Mouse (Mus musculus): ENCODE results near the gene Mrpl34. TPM values are rescaled to one million over a fixed set of nuclear protein-coding genes. Genes with fewer than 3 reads are reported as not detected.

Mrpl34 gene
- total RNA-seq, 2 experiments from 2014 or later = 63.4 to 120 TPM

Other genes starting within 250 kb of the Mrpl34 start
- gene Myo9b, start 192.2 kb upstream of the Mrpl34 start, total RNA-seq (2014; fragmentation: Nextera tagmentation) = 32.9 and 33.2 TPM in 2 replicates
- gene Myo9b, start 192.2 kb upstream of the Mrpl34 start, total RNA-seq (2017) = 17.6 and 20.4 TPM in 2 replicates
- gene Haus8, start 192.0 kb upstream of the Mrpl34 start, total RNA-seq (2014; fragmentation: Nextera tagmentation) = 22.9 and 30.6 TPM in 2 replicates
- gene Haus8, start 192.0 kb upstream of the Mrpl34 start, total RNA-seq (2017) = 44.1 and 47.5 TPM in 2 replicates
- 147 and 161 TPM in 2 replicates for gene Use1, start 98.1 kb upstream of the Mrpl34 start, total RNA-seq (2014; fragmentation: Nextera tagmentation)
- gene Use1, start 98.1 kb upstream of the Mrpl34 start, total RNA-seq (2017) = 129 and 139 TPM in 2 replicates
- 6.4 and 7.4 TPM in 2 replicates for gene Ocel1, start 93.7 kb upstream of the Mrpl34 start, total RNA-seq (2014; fragmentation: Nextera tagmentation)
- gene Ocel1, start 93.7 kb upstream of the Mrpl34 start, total RNA-seq (2017) = 8.1 and 13.8 TPM in 2 replicates
- gene Nr2f6, start 83.0 kb upstream of the Mrpl34 start, total RNA-seq (2014; fragmentation: Nextera tagmentation) = 1.4 and 3.2 TPM in 2 replicates
- 1.7 TPM in 1 of 2 replicates, not detected in the other for gene Nr2f6, start 83.0 kb upstream of the Mrpl34 start, total RNA-seq (2017)
- not detected in 2 replicates for gene Ushbp1, start 69.2 kb upstream of the Mrpl34 start, total RNA-seq (2014; fragmentation: Nextera tagmentation)
- not detected in 2 replicates for gene Ushbp1, start 69.2 kb upstream of the Mrpl34 start, total RNA-seq (2017)
- gene Babam1, start 68.1 kb upstream of the Mrpl34 start, total RNA-seq (2014; fragmentation: Nextera tagmentation) = 107 and 130 TPM in 2 replicates
- gene Babam1, start 68.1 kb upstream of the Mrpl34 start, total RNA-seq (2017) = 73.7 and 90.2 TPM in 2 replicates
- 42.2 and 46.2 TPM in 2 replicates for gene Ankle1, start 58.9 kb upstream of the Mrpl34 start, total RNA-seq (2014; fragmentation: Nextera tagmentation)
- gene Ankle1, start 58.9 kb upstream of the Mrpl34 start, total RNA-seq (2017) = 13.3 and 23.5 TPM in 2 replicates
- 5.3 and 7.1 TPM in 2 replicates for gene Abhd8, start 1.3 kb upstream of the Mrpl34 start, total RNA-seq (2014; fragmentation: Nextera tagmentation)
- gene Abhd8, start 1.3 kb upstream of the Mrpl34 start, total RNA-seq (2017) = 4.7 and 6.3 TPM in 2 replicates
- 31.4 and 47.5 TPM in 2 replicates for gene Dda1, start 4.2 kb downstream of the Mrpl34 start, total RNA-seq (2014; fragmentation: Nextera tagmentation)
- 13.3 and 19.6 TPM in 2 replicates for gene Dda1, start 4.2 kb downstream of the Mrpl34 start, total RNA-seq (2017)
- 2.4 and 4.5 TPM in 2 replicates for gene Ano8, start 21.0 kb downstream of the Mrpl34 start, total RNA-seq (2014; fragmentation: Nextera tagmentation)
- gene Ano8, start 21.0 kb downstream of the Mrpl34 start, total RNA-seq (2017) = 2.3 and 3.4 TPM in 2 replicates
- 15.1 and 20.3 TPM in 2 replicates for gene Gtpbp3, start 23.1 kb downstream of the Mrpl34 start, total RNA-seq (2014; fragmentation: Nextera tagmentation)
- 18.7 and 32.1 TPM in 2 replicates for gene Gtpbp3, start 23.1 kb downstream of the Mrpl34 start, total RNA-seq (2017)
- 7.2 and 8.9 TPM in 2 replicates for gene Plvap, start 46.8 kb downstream of the Mrpl34 start, total RNA-seq (2014; fragmentation: Nextera tagmentation)
- gene Plvap, start 46.8 kb downstream of the Mrpl34 start, total RNA-seq (2017) = 6.9 and 9.3 TPM in 2 replicates
- not detected in 2 replicates for gene Ccdc194, start 60.8 kb downstream of the Mrpl34 start, total RNA-seq (2014; fragmentation: Nextera tagmentation)
- not detected in 2 replicates for gene Ccdc194, start 60.8 kb downstream of the Mrpl34 start, total RNA-seq (2017)
- gene Bst2, start 72.5 kb downstream of the Mrpl34 start, total RNA-seq (2014; fragmentation: Nextera tagmentation) = 31.1 and 46.7 TPM in 2 replicates
- 34.9 and 90.9 TPM in 2 replicates for gene Bst2, start 72.5 kb downstream of the Mrpl34 start, total RNA-seq (2017)
- gene Mvb12a, start 78.0 kb downstream of the Mrpl34 start, total RNA-seq (2014; fragmentation: Nextera tagmentation) = 19.9 and 24.4 TPM in 2 replicates
- 23.9 and 31.7 TPM in 2 replicates for gene Mvb12a, start 78.0 kb downstream of the Mrpl34 start, total RNA-seq (2017)
- gene Tmem221, start 93.9 kb downstream of the Mrpl34 start, total RNA-seq (2014; fragmentation: Nextera tagmentation) = not detected in 2 replicates
- not detected in 2 replicates for gene Tmem221, start 93.9 kb downstream of the Mrpl34 start, total RNA-seq (2017)
- not detected in 2 replicates for gene Nxnl1, start 101.6 kb downstream of the Mrpl34 start, total RNA-seq (2014; fragmentation: Nextera tagmentation)
- gene Nxnl1, start 101.6 kb downstream of the Mrpl34 start, total RNA-seq (2017) = not detected in 2 replicates
- gene Slc27a1, start 103.9 kb downstream of the Mrpl34 start, total RNA-seq (2014; fragmentation: Nextera tagmentation) = 3.0 and 6.3 TPM in 2 replicates
- gene Slc27a1, start 103.9 kb downstream of the Mrpl34 start, total RNA-seq (2017) = 0.95 and 3.1 TPM in 2 replicates
- gene Pgls, start 127.2 kb downstream of the Mrpl34 start, total RNA-seq (2014; fragmentation: Nextera tagmentation) = 104 and 132 TPM in 2 replicates
- 76.2 and 80.7 TPM in 2 replicates for gene Pgls, start 127.2 kb downstream of the Mrpl34 start, total RNA-seq (2017)
- 15.9 and 42.5 TPM in 2 replicates for gene Fam129c, start 132.7 kb downstream of the Mrpl34 start, total RNA-seq (2014; fragmentation: Nextera tagmentation)
- 0.14 and 15.0 TPM in 2 replicates for gene Fam129c, start 132.7 kb downstream of the Mrpl34 start, total RNA-seq (2017)
- 55.8 and 58.0 TPM in 2 replicates for gene Colgalt1, start 146.0 kb downstream of the Mrpl34 start, total RNA-seq (2014; fragmentation: Nextera tagmentation)
- gene Colgalt1, start 146.0 kb downstream of the Mrpl34 start, total RNA-seq (2017) = 40.1 and 44.4 TPM in 2 replicates
- 0.26 and 0.64 TPM in 2 replicates for gene Unc13a, start 206.8 kb downstream of the Mrpl34 start, total RNA-seq (2014; fragmentation: Nextera tagmentation)
- gene Unc13a, start 206.8 kb downstream of the Mrpl34 start, total RNA-seq (2017) = 0.27 TPM in 1 of 2 replicates, not detected in the other
- gene Jak3, start 211.3 kb downstream of the Mrpl34 start, total RNA-seq (2014; fragmentation: Nextera tagmentation) = 5.2 and 10.4 TPM in 2 replicates
- gene Jak3, start 211.3 kb downstream of the Mrpl34 start, total RNA-seq (2017) = 1.8 and 4.5 TPM in 2 replicates
- 6.4 and 17.6 TPM in 2 replicates for gene Insl3, start 224.3 kb downstream of the Mrpl34 start, total RNA-seq (2014; fragmentation: Nextera tagmentation)
- gene Insl3, start 224.3 kb downstream of the Mrpl34 start, total RNA-seq (2017) = 0.88 and 4.8 TPM in 2 replicates
- 0.42 and 0.79 TPM in 2 replicates for gene B3gnt3, start 236.8 kb downstream of the Mrpl34 start, total RNA-seq (2014; fragmentation: Nextera tagmentation)
- 0.30 and 0.99 TPM in 2 replicates for gene B3gnt3, start 236.8 kb downstream of the Mrpl34 start, total RNA-seq (2017)